2 mouse cellular contexts compared by ENCODE assay signal in genomic region chr11:100983778-100984131, GRCm38 (mm10).
TF ChIP-seq lines count a peak whose summit lies in the region.

No protein-coding gene starts in this region.

TF ChIP-seq in CH12.LX, 34 proteins besides CTCF, POLR2A, EP300 and RAD21 (continued from another document):
- TF ChIP-seq MEF2A (IDR thresholded peaks at IDR 0.05; ENCODE audit: borderline replicate concordance, low read depth, low read length): no peak
- no peak for TF ChIP-seq MXI1 (IDR thresholded peaks at IDR 0.05; ENCODE audit: low read depth, low read length)
- TF ChIP-seq NELFE (IDR thresholded peaks at IDR 0.05; ENCODE audit: low read depth, low read length): no peak
- TF ChIP-seq MYC (IDR thresholded peaks at IDR 0.05; ENCODE audit: low read depth, low read length): no peak; the same call in 1 of the 2 replicates
- TF ChIP-seq USF2 (conservative IDR thresholded peaks at IDR 0.05; ENCODE audit: low read depth, low read length): no peak
- no peak for TF ChIP-seq UBTF (IDR thresholded peaks at IDR 0.05; ENCODE audit: low read depth, low read length)
- no peak for TF ChIP-seq CHD2 (IDR thresholded peaks at IDR 0.05; ENCODE audit: low read length)
- TF ChIP-seq ZNF384 (IDR thresholded peaks at IDR 0.05; ENCODE audit: low read depth, low read length): no peak

TF ChIP-seq in MEL, 35 proteins besides CTCF, POLR2A, EP300 and RAD21 (continued from another document):
- TF ChIP-seq MXI1 (IDR thresholded peaks at IDR 0.05; ENCODE audit: low read depth, low read length) (peak; percentile 65; the same call in 1 of the 2 replicates), NRF1 (IDR thresholded peaks at IDR 0.05; ENCODE audit: insufficient read depth, low read depth, low read length, poor library complexity, severe bottlenecking) (no peak), RCOR1 (IDR thresholded peaks at IDR 0.05; ENCODE audit: low read depth, low read length) (no peak), ZNF384 (IDR thresholded peaks at IDR 0.05; ENCODE audit: low read depth, low read length) (no peak), MYC (IDR thresholded peaks at IDR 0.05; ENCODE audit: low read depth, low read length) (peak; percentile 77; the same call in 1 of the 2 replicates), ZC3H11A (IDR thresholded peaks at IDR 0.05; ENCODE audit: low read depth, low read length) (no peak), SMC3 (IDR thresholded peaks at IDR 0.05; ENCODE audit: low read depth, low read length) (no peak), ZMIZ1 (IDR thresholded peaks at IDR 0.05; ENCODE audit: low read depth, low read length) (no peak), SIN3A (IDR thresholded peaks at IDR 0.05; ENCODE audit: low read length) (peak; percentile 66; the same call in 1 of the 2 replicates), GATA1 (IDR thresholded peaks at IDR 0.05; ENCODE audit: low read depth, low read length) (no peak), MEF2A (IDR thresholded peaks at IDR 0.05; ENCODE audit: extremely low read depth, insufficient replicate concordance, low read depth, low read length, poor library complexity, severe bottlenecking) (no peak), GABPA (IDR thresholded peaks at IDR 0.05; ENCODE audit: low read depth, low read length) (no peak), ELF1 (IDR thresholded peaks at IDR 0.05; ENCODE audit: low read depth, low read length) (no peak), CHD2 (IDR thresholded peaks at IDR 0.05; ENCODE audit: low read length) (no peak), HCFC1 (IDR thresholded peaks at IDR 0.05; ENCODE audit: low read depth, low read length) (no peak), USF1 (IDR thresholded peaks at IDR 0.05; ENCODE audit: low read depth, low read length) (no peak), MAFK (IDR thresholded peaks at IDR 0.05; ENCODE audit: borderline replicate concordance, low read depth, low read length) (no peak), NELFE (IDR thresholded peaks at IDR 0.05; ENCODE audit: low read depth, low read length) (peak; percentile 18; the same call in 1 of the 2 replicates), TCF12 (IDR thresholded peaks at IDR 0.05; ENCODE audit: low read depth, low read length) (no peak), POLR2AphosphoS2 (IDR thresholded peaks at IDR 0.05; ENCODE audit: low read length) (no peak), UBTF (IDR thresholded peaks at IDR 0.05; ENCODE audit: borderline replicate concordance, insufficient read depth, low read depth, low read length) (no peak), MYB (IDR thresholded peaks at IDR 0.05; ENCODE audit: low read depth, low read length) (no peak), TBP (IDR thresholded peaks at IDR 0.05; ENCODE audit: low read depth, low read length) (peak; percentile 7; the same call in 1 of the 2 replicates), KAT2A (conservative IDR thresholded peaks at IDR 0.05; ENCODE audit: low read depth, low read length) (no peak), MAZ (IDR thresholded peaks at IDR 0.05; ENCODE audit: low read depth, low read length) (no peak)
